Mouse (Mus musculus): ENCODE measurements around the gene Aup1. TPM values are rescaled to one million over a fixed set of nuclear protein-coding genes. Genes with fewer than 3 reads are reported as not detected.

Aup1 gene
- polyA plus RNA-seq, 1 experiment from 2014 or later: 144 TPM

DNA sequence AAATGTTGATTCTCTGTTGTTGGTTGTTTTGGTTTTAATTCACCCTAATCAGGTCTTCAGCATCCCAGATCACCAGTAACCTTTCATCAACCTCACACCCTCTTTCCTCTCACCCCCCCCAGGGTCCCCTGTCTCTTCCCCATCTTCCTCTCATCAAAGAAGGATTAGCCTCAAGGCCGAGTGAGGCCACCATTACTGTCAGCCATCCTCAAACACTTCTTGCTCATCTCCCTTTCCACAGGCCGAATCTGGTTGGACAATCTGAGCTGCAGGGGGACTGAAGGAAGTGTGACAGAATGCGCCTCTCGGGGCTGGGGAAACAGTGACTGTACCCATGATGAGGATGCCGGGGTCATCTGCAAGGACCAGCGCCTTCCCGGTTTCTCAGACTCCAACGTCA lies 17.1 kb upstream of the Aup1 start:
- 0 out of 2 replicates have a peak, but pooled peaks cover 8% of the 10 kb centered on the region for H3K36me3 ChIP-seq (ENCODE audit: insufficient read depth)
- 0 out of 2 replicates have a peak overlapping the region, but pooled peaks have one; percentile 5 for H3K4me2 ChIP-seq
- no peaks in the 10 kb centered on the region for H3K9me3 ChIP-seq (ENCODE audit: low read depth, low read length)
- no peaks in the 10 kb centered on the region for H3K27me3 ChIP-seq (ENCODE audit: insufficient read depth, low read length)
- H3K9ac ChIP-seq: no peak overlapping the region
- ATAC-seq (ENCODE audit: insufficient read depth) (no peak), DNase-seq (peak; percentile 53)
- H3K4me1 ChIP-seq (ENCODE audit: insufficient read depth): 0 out of 2 replicates have a peak, but pooled peaks cover 7% of the 10 kb centered on the region
- no peak overlapping the region for H3K4me3 ChIP-seq (ENCODE audit: low read depth, low read length)
- no peak for TF ChIP-seq CTCF (IDR thresholded peaks at IDR 0.05; ENCODE audit: low read depth)
- H3K27ac ChIP-seq (ENCODE audit: low read depth): no peak overlapping the region
- 36% methylated on average over 8 of the region's 8 CpGs for WGBS

DNA sequence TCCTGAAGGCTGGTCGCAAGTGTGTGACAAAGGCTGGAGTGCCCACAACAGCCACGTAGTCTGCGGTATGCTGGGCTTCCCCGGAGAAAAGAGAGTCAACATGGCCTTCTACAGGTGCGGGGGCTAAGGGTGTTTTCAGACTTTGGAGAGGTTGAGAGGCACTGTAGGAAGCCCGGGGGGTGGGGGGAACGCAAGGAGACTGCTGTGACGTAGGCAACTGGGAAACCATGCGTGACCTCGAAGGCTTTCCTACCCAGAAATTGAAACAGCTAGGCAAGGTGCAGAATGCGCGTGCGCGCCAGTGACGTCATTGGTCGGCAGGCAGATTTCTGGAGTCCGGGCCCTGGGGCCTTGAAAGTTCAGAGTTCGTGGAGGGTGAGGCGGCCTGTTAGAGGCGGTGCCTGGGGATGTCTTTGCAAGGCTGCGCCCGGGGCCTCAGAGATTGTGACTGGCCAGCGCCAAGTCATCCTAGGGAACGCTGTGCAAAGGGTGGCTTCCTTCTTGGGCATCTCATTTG lies 15.8 kb upstream of the Aup1 start:
- Histone ChIP-seq H3K4me2 (peak overlapping the region; percentile 56), H3K9me3 (ENCODE audit: low read depth, low read length) (no peaks in the 10 kb centered on the region), H3K27me3 (ENCODE audit: insufficient read depth, low read length) (no peaks in the 10 kb centered on the region), H3K36me3 (ENCODE audit: insufficient read depth) (0 out of 2 replicates have a peak, but pooled peaks cover 8% of the 10 kb centered on the region), H3K9ac (0 out of 2 replicates have a peak overlapping the region, but pooled peaks have one; percentile 17), H3K4me3 (ENCODE audit: low read depth, low read length) (peak overlapping the region; percentile 20), H3K27ac (ENCODE audit: low read depth) (no peak overlapping the region), H3K4me1 (ENCODE audit: insufficient read depth) (0 out of 2 replicates have a peak, but pooled peaks cover 7% of the 10 kb centered on the region)
- WGBS: 16% methylated on average over 24 of the region's 24 CpGs
- peak; percentile 85 for DNase-seq
- no peak for TF ChIP-seq CTCF (IDR thresholded peaks at IDR 0.05; ENCODE audit: low read depth)
- peak; percentile 7; the same call in 1 of the 2 replicates for ATAC-seq (ENCODE audit: insufficient read depth)

DNA sequence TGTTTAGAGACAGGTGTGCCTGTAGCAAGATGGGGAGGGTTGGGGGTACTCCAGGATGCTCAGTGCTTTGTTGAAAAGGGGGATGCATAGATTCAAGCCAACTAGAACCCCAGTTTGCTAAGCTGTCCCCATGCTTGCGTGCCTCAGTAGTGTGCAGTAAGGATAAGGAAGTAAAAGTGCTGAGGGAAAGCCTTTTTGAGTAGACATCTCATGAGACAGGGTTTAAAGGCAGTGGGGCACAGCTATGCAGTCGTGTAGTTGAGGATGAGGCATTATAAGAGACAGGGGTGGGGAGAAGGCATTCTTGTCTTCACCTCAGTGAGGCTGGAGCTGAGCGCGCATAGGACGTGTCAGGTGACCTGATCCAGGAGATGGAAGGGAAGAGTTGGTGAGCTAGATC lies 13.7 kb upstream of the Aup1 start:
- Histone ChIP-seq H3K4me1 (ENCODE audit: insufficient read depth) (0 out of 2 replicates have a peak, but pooled peaks cover 2% of the 10 kb centered on the region), H3K36me3 (ENCODE audit: insufficient read depth) (0 out of 2 replicates have a peak, but pooled peaks cover 8% of the 10 kb centered on the region), H3K27ac (ENCODE audit: low read depth) (no peak overlapping the region), H3K4me3 (ENCODE audit: low read depth, low read length) (no peak overlapping the region), H3K9ac (no peak overlapping the region), H3K9me3 (ENCODE audit: low read depth, low read length) (no peaks in the 10 kb centered on the region), H3K4me2 (no peak overlapping the region), H3K27me3 (ENCODE audit: insufficient read depth, low read length) (no peaks in the 10 kb centered on the region)
- no peak for TF ChIP-seq CTCF (IDR thresholded peaks at IDR 0.05; ENCODE audit: low read depth)
- ATAC-seq (ENCODE audit: insufficient read depth): no peak
- no peak for DNase-seq
- WGBS: 74% methylated on average over 5 of the region's 5 CpGs

GRCm38 (mm10) chr6:83043561-83043960 lies 10.8 kb upstream of the Aup1 start:
- H3K4me1 ChIP-seq (ENCODE audit: insufficient read depth): no peaks in the 10 kb centered on the region
- H3K27ac ChIP-seq (ENCODE audit: low read depth): peak overlapping the region; percentile 24; the same call in 1 of the 2 replicates
- no peak overlapping the region for H3K4me3 ChIP-seq (ENCODE audit: low read depth, low read length)
- 0 out of 2 replicates have a peak, but pooled peaks cover 8% of the 10 kb centered on the region for H3K36me3 ChIP-seq (ENCODE audit: insufficient read depth)
- no peak for ATAC-seq (ENCODE audit: insufficient read depth)
- H3K4me2 ChIP-seq: no peak overlapping the region
- no peak for DNase-seq
- TF ChIP-seq CTCF (IDR thresholded peaks at IDR 0.05; ENCODE audit: low read depth): no peak
- 46% methylated on average over 6 of the region's 6 CpGs for WGBS
- H3K9me3 ChIP-seq (ENCODE audit: low read depth, low read length): no peaks in the 10 kb centered on the region
- no peaks in the 10 kb centered on the region for H3K27me3 ChIP-seq (ENCODE audit: insufficient read depth, low read length)
- no peak overlapping the region for H3K9ac ChIP-seq

DNA sequence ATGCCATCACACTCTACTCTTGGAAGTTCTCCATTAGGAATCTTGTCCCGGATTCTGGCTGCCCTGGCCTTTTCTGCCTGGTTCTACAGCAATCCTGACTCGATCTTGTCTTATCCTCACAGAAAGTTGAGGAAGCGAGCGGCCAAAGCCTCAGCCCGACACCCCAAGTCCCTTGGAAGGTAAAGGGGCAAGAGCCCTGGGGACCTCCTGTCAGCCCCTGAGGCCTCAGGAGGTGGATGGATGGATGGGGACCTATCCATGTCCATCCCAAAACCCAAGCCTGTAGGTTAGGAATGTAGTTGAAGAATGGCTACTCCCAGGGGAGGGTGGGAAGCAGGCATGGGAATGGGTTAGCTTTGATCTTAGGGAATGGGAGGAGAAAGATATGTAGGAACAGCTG lies 10.3 kb upstream of the Aup1 start:
- H3K36me3 ChIP-seq (ENCODE audit: insufficient read depth): 0 out of 2 replicates have a peak, but pooled peaks cover 8% of the 10 kb centered on the region
- no peaks in the 10 kb centered on the region for H3K9me3 ChIP-seq (ENCODE audit: low read depth, low read length)
- TF ChIP-seq CTCF (IDR thresholded peaks at IDR 0.05; ENCODE audit: low read depth): no peak
- DNase-seq (no peak), ATAC-seq (ENCODE audit: insufficient read depth) (no peak)
- no peak overlapping the region for H3K9ac ChIP-seq
- 82% methylated on average over 5 of the region's 5 CpGs for WGBS
- H3K27me3 ChIP-seq (ENCODE audit: insufficient read depth, low read length): no peaks in the 10 kb centered on the region
- peak overlapping the region; percentile 24; the same call in 1 of the 2 replicates for H3K27ac ChIP-seq (ENCODE audit: low read depth)
- no peaks in the 10 kb centered on the region for H3K4me1 ChIP-seq (ENCODE audit: insufficient read depth)
- no peak overlapping the region for H3K4me3 ChIP-seq (ENCODE audit: low read depth, low read length)
- H3K4me2 ChIP-seq: no peak overlapping the region

DNA sequence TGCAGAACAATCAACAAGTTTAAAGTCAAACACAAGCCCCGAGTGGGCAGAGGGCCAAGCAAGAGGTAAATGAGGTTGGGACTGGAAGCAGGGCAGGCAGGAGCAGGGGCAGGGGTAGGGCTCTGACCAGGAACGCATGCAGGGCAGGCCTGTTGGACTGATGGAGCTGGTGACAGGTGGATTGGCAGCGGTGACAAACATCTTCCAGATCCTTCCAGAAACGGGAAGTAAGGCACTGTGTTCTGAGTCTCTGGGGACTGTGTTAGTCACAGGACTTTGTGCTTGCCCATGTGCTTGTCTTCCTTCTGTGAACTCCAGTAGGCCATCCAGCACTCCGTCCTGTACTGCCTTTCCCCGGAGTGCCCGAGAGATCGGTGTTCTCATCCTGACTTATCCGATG lies 9.6 kb upstream of the Aup1 start:
- no peak for DNase-seq
- H3K4me2 ChIP-seq: no peak overlapping the region
- peaks cover 9% of the 10 kb centered on the region; the same call in 1 of the 2 replicates for H3K36me3 ChIP-seq (ENCODE audit: insufficient read depth)
- no peak overlapping the region for H3K9ac ChIP-seq
- no peak overlapping the region for H3K4me3 ChIP-seq (ENCODE audit: low read depth, low read length)
- no peak for TF ChIP-seq CTCF (IDR thresholded peaks at IDR 0.05; ENCODE audit: low read depth)
- no peak for ATAC-seq (ENCODE audit: insufficient read depth)
- no peak overlapping the region for H3K27ac ChIP-seq (ENCODE audit: low read depth)
- H3K4me1 ChIP-seq (ENCODE audit: insufficient read depth): no peaks in the 10 kb centered on the region
- H3K9me3 ChIP-seq (ENCODE audit: low read depth, low read length): no peaks in the 10 kb centered on the region
- no peaks in the 10 kb centered on the region for H3K27me3 ChIP-seq (ENCODE audit: insufficient read depth, low read length)
- WGBS: 69% methylated on average over 9 of the region's 9 CpGs

GRCm38 (mm10) chr6:83049367-83049766 lies 5.0 kb upstream of the Aup1 start:
- ATAC-seq (ENCODE audit: insufficient read depth) (no peak), DNase-seq (no peak)
- no peak overlapping the region for H3K4me2 ChIP-seq
- no peaks in the 10 kb centered on the region for H3K9me3 ChIP-seq (ENCODE audit: low read depth, low read length)
- peaks cover 28% of the 10 kb centered on the region for H3K36me3 ChIP-seq (ENCODE audit: insufficient read depth)
- no peak for TF ChIP-seq CTCF (IDR thresholded peaks at IDR 0.05; ENCODE audit: low read depth)
- no peak overlapping the region for H3K4me3 ChIP-seq (ENCODE audit: low read depth, low read length)
- no peaks in the 10 kb centered on the region for H3K27me3 ChIP-seq (ENCODE audit: insufficient read depth, low read length)
- WGBS: 64% methylated on average over 10 of the region's 10 CpGs
- H3K9ac ChIP-seq: no peak overlapping the region
- no peaks in the 10 kb centered on the region for H3K4me1 ChIP-seq (ENCODE audit: insufficient read depth)
- no peak overlapping the region for H3K27ac ChIP-seq (ENCODE audit: low read depth)

Data from lung, embryonic 14.5 days (tissue).